ENCODE assay signal across 10 mouse cellular contexts in genomic region chr11:103464443-103464842, GRCm38 (mm10). TPM values are rescaled to one million over a fixed set of nuclear protein-coding genes. Genes with fewer than 3 reads are reported as not detected.
DNase-seq lines count a peak whose midpoint lies in the region; ATAC-seq and TF ChIP-seq lines count a peak whose summit lies in the region.
"Had no signal": no experiment of that assay in that cellular context is flagged by ENCODE, and none has a peak within 500 bp of the region (broad histone marks: within the 10 kb centered on the region; RNA-seq: fewer than 3 reads in every experiment).

No protein-coding gene starts in this region.

- 69% methylated on average over 7 of the region's 7 CpGs for WGBS in lung, embryonic 14.5 days
- WGBS in neural tube, embryonic 15.5 days = 76% methylated on average over 7 of the region's 7 CpGs

- DNase-seq in cerebellum, postnatal 10 days = peak; percentile 6 to 17
- no peak for DNase-seq in cerebellum, adult 8-10 months
- peak; percentile 78 for DNase-seq in A20 (ENCODE audit: low read depth, low spot score)
- peak; percentile 29 for DNase-seq in c-Kit-positive CD71-negative TER-119-negative erythroid progenitor cells, embryonic 14.5 days (ENCODE audit: low read depth)
- DNase-seq in lung, embryonic 14.5 days = peak; percentile 29
- DNase-seq in cerebellum, adult 11-12 months = no peak
- DNase-seq in left cerebral cortex, postnatal 25 days (ENCODE audit: low spot score in 2 of 2) = no peak

- H3K27ac ChIP-seq in lung, embryonic 14.5 days (ENCODE audit: low read depth) = no peak overlapping the region
- H3K27ac ChIP-seq in neural tube, embryonic 15.5 days (replicated peaks) = no peak overlapping the region

- H3K4me1 ChIP-seq in lung, embryonic 14.5 days (ENCODE audit: insufficient read depth) = no peaks in the 10 kb centered on the region
- H3K4me1 ChIP-seq in neural tube, embryonic 15.5 days = no peaks in the 10 kb centered on the region

- H3K27me3 ChIP-seq in lung, embryonic 14.5 days (ENCODE audit: insufficient read depth, low read length) = no peaks in the 10 kb centered on the region
- H3K27me3 ChIP-seq in neural tube, embryonic 15.5 days (replicated peaks) = no peaks in the 10 kb centered on the region

- peak; percentile 51 for TF ChIP-seq CTCF in lung, embryonic 14.5 days (IDR thresholded peaks at IDR 0.05; ENCODE audit: low read depth)

- no peak for ATAC-seq in lung, embryonic 14.5 days (ENCODE audit: insufficient read depth)
- no peak for ATAC-seq in neural tube, embryonic 15.5 days (ENCODE audit: low FRiP score)

- H3K4me3 ChIP-seq in lung, embryonic 14.5 days (ENCODE audit: low read depth, low read length) = no peak overlapping the region
- no peak overlapping the region for H3K4me3 ChIP-seq in neural tube, embryonic 15.5 days (replicated peaks)

- intact Hi-C loops in left cerebral cortex, postnatal 25 days (cut with DNase I) = loop anchor here (5.0 kb wide), 1 partner anchor 107 kb away; no protein-coding TSS in a partner anchor

- H3K4me2 ChIP-seq in lung, embryonic 14.5 days = no peak overlapping the region
- no peak overlapping the region for H3K4me2 ChIP-seq in neural tube, embryonic 15.5 days

- no peak overlapping the region for H3K9ac ChIP-seq in lung, embryonic 14.5 days
- no peak overlapping the region for H3K9ac ChIP-seq in neural tube, embryonic 15.5 days (replicated peaks)

- no peaks in the 10 kb centered on the region for H3K9me3 ChIP-seq in lung, embryonic 14.5 days (ENCODE audit: low read depth, low read length)
- no peaks in the 10 kb centered on the region for H3K9me3 ChIP-seq in neural tube, embryonic 15.5 days (replicated peaks)

- no peaks in the 10 kb centered on the region for H3K36me3 ChIP-seq in lung, embryonic 14.5 days (ENCODE audit: insufficient read depth)
- H3K36me3 ChIP-seq in neural tube, embryonic 15.5 days = no peaks in the 10 kb centered on the region

RNA-seq across cellular contexts. Expression of gene Lrrc37a, which starts 40.0 kb away (rescaled TPM):
- polyA plus RNA-seq in lung, embryonic 14.5 days (2014; fragmentation: Nextera tagmentation; extraction: Ambion mirVana) = not detected in 2 replicates
- total RNA-seq in left cerebral cortex, postnatal 25 days (2021) = not detected
- polyA plus RNA-seq in neural tube, embryonic 15.5 days (2015; fragmentation: Nextera tagmentation; extraction: Ambion mirVana) = not detected in 2 replicates
- polyA plus RNA-seq: large intestine, adult 2 months; spleen, adult 2 months had no signal

RNA-seq across cellular contexts. Expression of gene Plekhm1, which starts 52.0 kb away (rescaled TPM):
- polyA plus RNA-seq in lung, embryonic 14.5 days (2014; fragmentation: Nextera tagmentation; extraction: Ambion mirVana) = 9.3 and 9.4 TPM in 2 replicates
- 10 to 100 TPM; 16.5 to 17.4 TPM for total RNA-seq in left cerebral cortex, postnatal 25 days (2021)
- 8.2 and 8.9 TPM in 2 replicates for polyA plus RNA-seq in neural tube, embryonic 15.5 days (2015; fragmentation: Nextera tagmentation; extraction: Ambion mirVana)

Comparison
In these comparisons a context has a peak if more than half of its experiments do, and no peak if none do; other contexts are left out.
1. DNase-seq: peak in cerebellum, postnatal 10 days (2 of 2), A20 (single experiment), c-Kit-positive CD71-negative TER-119-negative erythroid progenitor cells, embryonic 14.5 days (single experiment) and lung, embryonic 14.5 days (single experiment); none in cerebellum, adult 8-10 months (single experiment), cerebellum, adult 11-12 months (single experiment) and left cerebral cortex, postnatal 25 days (0 of 2).